In genomic region chr3:32379891-32380290, GRCm38 (mm10) we compare ENCODE assay signal across 9 mouse cellular contexts. TPM values are rescaled to one million over a fixed set of nuclear protein-coding genes. Genes with fewer than 3 reads are reported as not detected.
DNase-seq lines count a peak whose midpoint lies in the region; ATAC-seq and TF ChIP-seq lines count a peak whose summit lies in the region.
"Had no signal": no experiment of that assay in that cellular context is flagged by ENCODE, and none has a peak within 500 bp of the region (broad histone marks: within the 10 kb centered on the region; RNA-seq: fewer than 3 reads in every experiment).

No protein-coding gene starts in this region.

- peak; percentile 98 for ATAC-seq in megakaryocyte progenitor cell, adult 5-6 weeks (replicated peaks; ENCODE audit: poor library complexity)

- H3K9me3 ChIP-seq in ES-E14 (ENCODE audit: control insufficient read depth, insufficient read depth, low read depth, low read length), result no peaks in the 10 kb centered on the region
- H3K9me3 ChIP-seq: limb, embryonic 13.5 days had no signal

- no peak for TF ChIP-seq POLR2A in kidney, adult 2 months (IDR thresholded peaks at IDR 0.05; ENCODE audit: low read depth, low read length)

- no peak overlapping the region for H3K4me3 ChIP-seq in kidney, adult 2 months (ENCODE audit: insufficient read depth, low read depth, low read length)
- no peak overlapping the region for H3K4me3 ChIP-seq in ES-E14 (ENCODE audit: insufficient read depth in 1 of 2, low read depth in 1 of 2, low read length in 2 of 2, poor library complexity in 1 of 2, severe bottlenecking in 1 of 2)
- H3K4me3 ChIP-seq: limb, embryonic 13.5 days had no signal

- peak; percentile 74 for TF ChIP-seq CTCF in kidney, adult 2 months (conservative IDR thresholded peaks at IDR 0.05; ENCODE audit: insufficient read depth, insufficient read length, low read depth, low read length)

- WGBS in kidney, adult 2 months, result 31% methylated on average over 2 of the region's 2 CpGs

- DNase-seq in kidney, adult 2 months, result peak; percentile 51
- DNase-seq in kidney, adult 11 months, result no peak
- DNase-seq in ES-E14 (ENCODE audit: low read depth, low spot score), result no peak
- peak; percentile 20 for DNase-seq in embryo, embryonic 11 days
- no peak for DNase-seq in frontal cortex, postnatal 10 days (ENCODE audit: low spot score in 2 of 2)
- DNase-seq in frontal cortex, postnatal 14 days (ENCODE audit: low spot score in 2 of 2), result no peak
- no peak for DNase-seq in left cerebral cortex, postnatal 10 days (ENCODE audit: extremely low spot score in 1 of 2, low spot score in 2 of 2)

- no peak overlapping the region for H3K9ac ChIP-seq in ES-E14 (ENCODE audit: insufficient read depth, low read depth, low read length, poor library complexity, severe bottlenecking)
- H3K9ac ChIP-seq: limb, embryonic 13.5 days had no signal

- H3K36me3 ChIP-seq in kidney, adult 2 months (ENCODE audit: control insufficient read depth, insufficient read depth, low read length), result no peaks in the 10 kb centered on the region
- no peaks in the 10 kb centered on the region for H3K36me3 ChIP-seq in ES-E14 (ENCODE audit: control insufficient read depth, insufficient read depth, low read length, poor library complexity, severe bottlenecking)
- H3K36me3 ChIP-seq: limb, embryonic 13.5 days had no signal

- no peaks in the 10 kb centered on the region for H3K27me3 ChIP-seq in kidney, adult 2 months (replicated peaks; ENCODE audit: control insufficient read depth, insufficient read depth, low read length)
- H3K27me3 ChIP-seq: limb, embryonic 13.5 days had no signal

- in situ Hi-C loops in ES-E14 (cut with MboI; ENCODE audit: low sequenced_read_pairs in 2 of 2, unreplicated experiment in 2 of 2), result loop anchor here in 1 of 2 experiments (10.0 kb wide), 1 partner anchor 125 kb away; no protein-coding TSS in a partner anchor

- no peak overlapping the region for H3K27ac ChIP-seq in kidney, adult 2 months (ENCODE audit: insufficient read depth, low read depth, low read length)
- no peak overlapping the region for H3K27ac ChIP-seq in ES-E14 (ENCODE audit: insufficient read depth, low read depth, low read length, poor library complexity, severe bottlenecking)
- H3K27ac ChIP-seq: limb, embryonic 13.5 days had no signal

- H3K4me1 ChIP-seq in kidney, adult 2 months (ENCODE audit: control insufficient read depth, insufficient read depth, low read length), result no peaks in the 10 kb centered on the region
- no peaks in the 10 kb centered on the region for H3K4me1 ChIP-seq in ES-E14 (ENCODE audit: control insufficient read depth in 2 of 2, insufficient read depth in 2 of 2, low read length in 2 of 2, poor library complexity in 1 of 2)
- H3K4me1 ChIP-seq: limb, embryonic 13.5 days had no signal

- intact Hi-C loops in left cerebral cortex, postnatal 10 days (cut with DNase I), result no loop called here

TF ChIP-seq in ES-E14, 5 proteins besides CTCF, POLR2A, EP300 and RAD21:
- TF ChIP-seq HCFC1 (IDR thresholded peaks at IDR 0.05; ENCODE audit: borderline replicate concordance, insufficient read depth, low read length) (no peak), MAFK (IDR thresholded peaks at IDR 0.05; ENCODE audit: insufficient read depth, low read depth, low read length) (no peak), CHD2 (IDR thresholded peaks at IDR 0.05; ENCODE audit: low read depth, low read length) (no peak), ZNF384 (IDR thresholded peaks at IDR 0.05; ENCODE audit: low read depth, low read length) (no peak), ZC3H11A (IDR thresholded peaks at IDR 0.05; ENCODE audit: borderline replicate concordance, low read depth, low read length) (peak; percentile 66; the same call in 1 of the 2 replicates)

RNA-seq across cellular contexts. Expression of gene Zmat3, which starts 14.1 kb away (rescaled TPM):
- polyA plus RNA-seq in kidney, adult 2 months (2012; rRNA removed), result 9.5 and 9.9 TPM in 2 replicates
- total RNA-seq in ES-E14 (2012; rRNA removed), result 30.9 and 39.7 TPM in 2 replicates
- 1.9 TPM in 2 replicates for total RNA-seq in megakaryocyte progenitor cell, adult 5-6 weeks (2015)
- total RNA-seq in megakaryocyte progenitor cell, adult 5-6 weeks (2017), result 0.12 and 0.64 TPM in 2 replicates
- 10 to 100 TPM; 84.6 to 88.7 TPM for total RNA-seq in left cerebral cortex, postnatal 10 days (2021)

RNA-seq across cellular contexts. Expression of gene Pik3ca, which starts 17.6 kb away (rescaled TPM):
- polyA plus RNA-seq in kidney, adult 2 months (2012; rRNA removed), result 7.9 and 10.2 TPM in 2 replicates
- total RNA-seq in ES-E14 (2012; rRNA removed), result 14.9 and 19.8 TPM in 2 replicates
- 19.1 and 19.9 TPM in 2 replicates for total RNA-seq in megakaryocyte progenitor cell, adult 5-6 weeks (2015)
- 21.1 and 23.2 TPM in 2 replicates for total RNA-seq in megakaryocyte progenitor cell, adult 5-6 weeks (2017)
- 10 to 100 TPM; 45.1 to 48.6 TPM for total RNA-seq in left cerebral cortex, postnatal 10 days (2021)

Comparison
In these comparisons a context has a peak if more than half of its experiments do, and no peak if none do; other contexts are left out.
1. DNase-seq: peak in kidney, adult 2 months (single experiment) and embryo, embryonic 11 days (single experiment); none in kidney, adult 11 months (single experiment), ES-E14 (single experiment), frontal cortex, postnatal 10 days (0 of 2), frontal cortex, postnatal 14 days (0 of 2) and left cerebral cortex, postnatal 10 days (0 of 2).
2. RNA of gene Zmat3, which starts 14.1 kb away (total RNA-seq): 84.6 to 88.7 TPM in left cerebral cortex, postnatal 10 days and 30.9 to 39.7 TPM in ES-E14; 0.12 to 1.9 TPM in megakaryocyte progenitor cell, adult 5-6 weeks; every median in the first group is over 10 times any median in the second.